Mouse (Mus musculus): Measurements from ENCODE around the gene Sp8.

The Sp8 gene

GRCm38 (mm10) chr12:118846221-118846620 lies at the start of gene Sp8:
Gene Sp8 (plus strand): TSS chr12:118846329.
- no peak for DNase-seq (ENCODE audit: low spot score)

GRCm38 (mm10) chr12:118811328-118811961 lies 34.7 kb upstream of the Sp8 start:
- DNase-seq (ENCODE audit: low spot score): no peak

- DNase-seq (ENCODE audit: low spot score): no peak
Measured at GRCm38 (mm10) chr12:118814561-118814960, 31.6 kb upstream of the Sp8 start.

- no peak for DNase-seq (ENCODE audit: low spot score)
Measured at GRCm38 (mm10) chr12:118816156-118816555, 30.0 kb upstream of the Sp8 start.

- DNase-seq (ENCODE audit: low spot score): no peak
Measured at GRCm38 (mm10) chr12:118829881-118830280, 16.2 kb upstream of the Sp8 start.

GRCm38 (mm10) chr12:118836411-118837341 lies 9.5 kb upstream of the Sp8 start:
- DNase-seq (ENCODE audit: low spot score): no peak

GRCm38 (mm10) chr12:118837361-118837760 lies 8.8 kb upstream of the Sp8 start:
- DNase-seq (ENCODE audit: low spot score): no peak

- DNase-seq (ENCODE audit: low spot score): no peak
Measured at GRCm38 (mm10) chr12:118838260-118838659, 7.9 kb upstream of the Sp8 start.

- DNase-seq (ENCODE audit: low spot score): no peak
Measured at GRCm38 (mm10) chr12:118839398-118839797, 6.7 kb upstream of the Sp8 start.

- no peak for DNase-seq (ENCODE audit: low spot score)
Measured at GRCm38 (mm10) chr12:118840301-118840700, 5.8 kb upstream of the Sp8 start.

- DNase-seq (ENCODE audit: low spot score): no peak
Measured at GRCm38 (mm10) chr12:118840861-118841260, 5.3 kb upstream of the Sp8 start.

- DNase-seq (ENCODE audit: low spot score): no peak
Measured at GRCm38 (mm10) chr12:118841381-118841922, 4.7 kb upstream of the Sp8 start.

GRCm38 (mm10) chr12:118841971-118842550 lies 4.1 kb upstream of the Sp8 start:
- DNase-seq (ENCODE audit: low spot score): no peak

GRCm38 (mm10) chr12:118842671-118843411 lies 3.3 kb upstream of the Sp8 start:
- no peak for DNase-seq (ENCODE audit: low spot score)

GRCm38 (mm10) chr12:118844111-118844510 lies 2.0 kb upstream of the Sp8 start:
- no peak for DNase-seq (ENCODE audit: low spot score)

GRCm38 (mm10) chr12:118844841-118845240 lies 1.3 kb upstream of the Sp8 start:
- DNase-seq (ENCODE audit: low spot score): no peak

GRCm38 (mm10) chr12:118845351-118845750 lies 778 bp upstream of the Sp8 start:
- no peak for DNase-seq (ENCODE audit: low spot score)

GRCm38 (mm10) chr12:118846649-118847321 lies 656 bp downstream of the Sp8 start:
- DNase-seq (ENCODE audit: low spot score): no peak

GRCm38 (mm10) chr12:118847381-118847780 lies 1.3 kb downstream of the Sp8 start:
- no peak for DNase-seq (ENCODE audit: low spot score)

GRCm38 (mm10) chr12:118847861-118848495 lies 1.8 kb downstream of the Sp8 start:
- DNase-seq (ENCODE audit: low spot score): no peak

All from spleen, adult 12 weeks (tissue).